Mouse (Mus musculus) stomach, postnatal 0 days (tissue): ENCODE data around the gene 4933416C03Rik.

Experiments
- CTCF ChIP-seq: IDR thresholded peaks from 2 replicates; pipeline ENCODE4 v1.5.1; 2016; ENCODE audit warnings: antibody characterized with exemption, low read depth, mild to moderate bottlenecking, moderate library complexity
- EP300 ChIP-seq: optimal IDR thresholded peaks from 2 replicates; pipeline ENCODE3; 2016; ENCODE audit warnings: antibody characterized with exemption

DNA sequence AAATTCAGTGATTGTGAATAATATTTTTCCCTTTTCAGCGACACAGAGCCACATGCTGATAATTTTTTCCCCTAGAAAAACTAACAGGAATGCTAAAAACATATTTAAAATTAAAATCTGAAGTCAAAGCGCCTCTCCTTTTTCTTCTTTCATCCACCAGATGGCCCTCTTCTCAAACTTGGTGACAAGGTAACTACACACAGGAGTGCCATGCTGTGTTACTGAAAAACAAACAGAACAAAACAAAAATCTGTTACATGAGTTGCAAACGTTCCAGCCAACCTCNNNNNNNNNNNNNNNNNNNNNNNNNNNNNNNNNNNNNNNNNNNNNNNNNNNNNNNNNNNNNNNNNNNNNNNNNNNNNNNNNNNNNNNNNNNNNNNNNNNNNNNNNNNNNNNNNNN is 29.8 kb downstream of the 4933416C03Rik start:
- TF ChIP-seq CTCF = peak; percentile 72
- no peak for TF ChIP-seq EP300
